Mouse (Mus musculus) cerebellum, postnatal 4 days (tissue): ENCODE measurements around the gene 3110040M04Rik.
"Not testable (repeated sequence)": the region's sequence is repeated elsewhere in the genome, so short reads cannot be mapped to it uniquely, and the experiment has no call there.

Source experiments
- DNase-seq, 2 experiments: peaks; one replicate each; pipeline ENCODE4 v3.0.0; 2022; ENCODE audit warnings: low spot score in 2 of 2, mixed read lengths in 1 of 2

3110040M04Rik gene

GRCm38 (mm10) chr1:151203818-151204217 is at the start of gene 3110040M04Rik:
TSS of gene 3110040M04Rik (plus strand) at chr1:151204121.
- not testable (repeated sequence) for DNase-seq

- DNase-seq, result not testable (repeated sequence)
These were observed 49.8 kb upstream of the 3110040M04Rik start for GRCm38 (mm10) chr1:151154131-151154530.

DNA sequence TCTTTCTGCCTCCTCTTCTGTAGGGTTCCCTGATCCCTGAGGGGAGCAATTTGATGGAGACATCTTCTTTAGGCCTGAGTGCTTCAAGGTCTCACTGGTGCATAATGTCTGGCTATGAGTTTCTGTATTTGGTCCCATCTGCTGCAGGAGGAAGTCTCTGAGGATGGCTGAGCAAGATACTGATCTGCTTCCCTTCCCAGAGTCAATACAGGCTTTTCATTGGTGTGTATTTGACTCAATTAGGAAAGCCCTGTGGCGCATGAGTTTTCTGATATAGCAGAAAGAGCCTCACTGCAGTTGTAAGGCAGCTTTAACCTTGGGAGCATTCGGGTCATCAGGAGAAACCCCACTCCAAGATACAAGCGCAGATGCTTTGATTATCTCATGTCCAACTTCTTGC is 47.8 kb upstream of the 3110040M04Rik start:
- no peak for DNase-seq

GRCm38 (mm10) chr1:151156777-151157632 is 46.9 kb upstream of the 3110040M04Rik start:
- DNase-seq, result no peak

- DNase-seq, result no peak
These were observed 45.7 kb upstream of the 3110040M04Rik start for GRCm38 (mm10) chr1:151157963-151158856.

DNA sequence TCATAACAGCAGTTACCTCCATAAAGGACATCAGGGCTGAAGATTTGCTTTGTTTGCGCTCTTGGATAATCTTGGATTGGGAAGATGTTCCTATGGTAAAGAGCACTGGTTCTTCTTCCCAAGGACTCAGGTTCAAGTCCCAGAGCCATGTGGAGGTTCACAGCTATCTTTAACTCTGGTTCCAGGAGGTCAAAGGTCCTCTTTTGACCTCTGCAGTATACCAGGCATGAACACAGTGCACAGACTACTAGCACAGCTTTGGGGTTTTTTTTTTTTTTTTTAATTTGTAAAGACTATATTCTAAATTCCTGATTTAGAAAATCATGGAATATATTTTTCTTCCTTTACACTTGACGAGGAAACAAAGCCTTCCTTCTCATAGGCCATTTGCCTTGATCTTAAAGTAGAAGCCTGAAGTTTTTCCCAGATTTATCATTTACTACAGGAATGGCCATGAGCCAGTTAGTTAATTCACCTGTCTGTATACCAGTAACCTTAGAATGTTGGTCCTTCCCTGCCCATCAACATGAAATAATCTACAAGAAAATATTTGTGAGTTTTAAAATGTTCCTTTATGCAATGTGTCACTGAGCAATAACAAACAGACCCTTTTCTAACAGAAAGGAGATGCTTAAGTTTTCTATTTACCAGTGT is 44.9 kb upstream of the 3110040M04Rik start:
- no peak for DNase-seq

GRCm38 (mm10) chr1:151166031-151166430 is 37.9 kb upstream of the 3110040M04Rik start:
- no peak for DNase-seq

- DNase-seq, result peak in 1 of 2 experiments; percentile 5
These were observed 36.4 kb upstream of the 3110040M04Rik start for GRCm38 (mm10) chr1:151167297-151168047.

GRCm38 (mm10) chr1:151168637-151169036 is 35.3 kb upstream of the 3110040M04Rik start:
- DNase-seq, result no peak

GRCm38 (mm10) chr1:151171572-151172461 is 32.1 kb upstream of the 3110040M04Rik start:
- DNase-seq, result no peak

GRCm38 (mm10) chr1:151177030-151177936 is 26.6 kb upstream of the 3110040M04Rik start:
- no peak for DNase-seq

DNA sequence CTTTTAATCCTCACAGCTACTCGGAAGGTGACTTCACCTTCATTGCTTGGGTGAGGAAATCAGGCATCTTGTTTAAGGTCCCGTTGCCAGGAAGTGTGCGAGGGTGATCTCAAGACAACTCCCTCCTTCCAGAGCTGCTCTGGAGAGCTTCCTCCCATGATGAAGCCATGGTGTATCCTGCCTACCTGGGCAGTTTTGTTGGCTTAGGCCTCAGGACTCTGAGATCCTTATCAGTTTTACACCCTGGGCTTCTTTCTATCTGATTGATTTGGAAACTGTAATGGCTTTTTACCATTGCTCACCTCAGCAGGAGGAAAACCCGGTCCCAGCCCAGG is 26.0 kb upstream of the 3110040M04Rik start:
- no peak for DNase-seq

GRCm38 (mm10) chr1:151178505-151179083 is 25.3 kb upstream of the 3110040M04Rik start:
- no peak for DNase-seq

GRCm38 (mm10) chr1:151180167-151180566 is 23.8 kb upstream of the 3110040M04Rik start:
- no peak for DNase-seq

GRCm38 (mm10) chr1:151182266-151182665 is 21.7 kb upstream of the 3110040M04Rik start, which contains the start of gene Gm47985:
TSS of gene Gm47985 (plus strand) at chr1:151182537.
- not testable (repeated sequence) for DNase-seq

- not testable (repeated sequence) for DNase-seq
These were observed 17.7 kb upstream of the 3110040M04Rik start for GRCm38 (mm10) chr1:151186186-151186585.

- not testable (repeated sequence) for DNase-seq
These were observed 17.0 kb upstream of the 3110040M04Rik start for GRCm38 (mm10) chr1:151186879-151187424.

DNA sequence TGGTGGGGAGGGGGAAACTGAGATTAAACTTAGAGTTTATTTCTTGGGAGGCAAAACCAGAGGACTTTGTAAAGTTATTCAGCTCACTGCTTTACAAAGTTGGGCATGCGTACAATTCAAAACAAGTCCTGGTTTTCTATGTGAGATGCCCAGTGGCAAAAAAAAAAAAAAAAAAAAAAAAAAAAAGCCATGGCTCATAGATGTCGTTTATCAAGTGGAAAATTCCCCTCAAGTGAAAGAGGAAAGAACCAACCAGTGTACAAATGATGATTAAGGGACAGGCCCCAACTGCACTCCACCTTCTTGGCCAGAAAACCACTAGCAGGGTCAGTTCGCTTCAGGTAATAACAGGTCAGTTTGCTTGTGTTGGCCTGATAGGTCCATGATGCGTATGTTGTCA is 15.5 kb upstream of the 3110040M04Rik start:
- no peak for DNase-seq
